Comparison of ENCODE assay signal across 8 mouse cellular contexts in genomic region chr10:83083946-83084345, GRCm38 (mm10).
A peak's percentile ranks its signal among the peaks of the same experiment; 100 is the strongest.
DNase-seq lines count a peak whose midpoint lies in the region; ATAC-seq and TF ChIP-seq lines count a peak whose summit lies in the region.

No protein-coding gene starts in this region.

- H3K4me2 ChIP-seq in intestine, embryonic 16.5 days (ENCODE audit: low read depth, low read length): no peak overlapping the region
- no peak overlapping the region for H3K4me2 ChIP-seq in intestine, postnatal 0 days (replicated peaks; ENCODE audit: low read depth)
- H3K4me2 ChIP-seq in liver, embryonic 12.5 days: peak overlapping the region; percentile 43

- no peak overlapping the region; the same call in 1 of the 2 replicates for H3K27ac ChIP-seq in intestine, embryonic 16.5 days (ENCODE audit: low read length)
- H3K27ac ChIP-seq in intestine, postnatal 0 days (ENCODE audit: low read depth, low read length): no peak overlapping the region
- H3K27ac ChIP-seq in liver, embryonic 12.5 days: peak overlapping the region; percentile 57; the same call in 1 of the 2 replicates

- H3K4me3 ChIP-seq in intestine, embryonic 16.5 days (ENCODE audit: low read length): no peak overlapping the region
- no peak overlapping the region for H3K4me3 ChIP-seq in intestine, postnatal 0 days (ENCODE audit: low read depth, low read length)
- H3K4me3 ChIP-seq in liver, embryonic 12.5 days: no peak overlapping the region

- TF ChIP-seq CTCF in intestine, postnatal 0 days (IDR thresholded peaks at IDR 0.05; ENCODE audit: low read depth): no peak

- no peaks in the 10 kb centered on the region for H3K27me3 ChIP-seq in intestine, embryonic 16.5 days (replicated peaks; ENCODE audit: control insufficient read depth, insufficient read depth, low read length)
- H3K27me3 ChIP-seq in intestine, postnatal 0 days (replicated peaks; ENCODE audit: control insufficient read depth, insufficient read depth, low read length): no peaks in the 10 kb centered on the region
- H3K27me3 ChIP-seq in liver, embryonic 12.5 days (replicated peaks): no peaks in the 10 kb centered on the region

- H3K4me1 ChIP-seq in intestine, embryonic 16.5 days (ENCODE audit: control insufficient read depth, insufficient read depth, low read length): peaks cover 13% of the 10 kb centered on the region; the same call in 1 of the 2 replicates
- no peaks in the 10 kb centered on the region; the same call in 1 of the 2 replicates for H3K4me1 ChIP-seq in intestine, postnatal 0 days (replicated peaks; ENCODE audit: control insufficient read depth, insufficient read depth, low read length)
- H3K4me1 ChIP-seq in liver, embryonic 12.5 days: peaks cover 68% of the 10 kb centered on the region

- no peak overlapping the region for H3K9ac ChIP-seq in intestine, embryonic 16.5 days (ENCODE audit: low read depth, low read length)
- no peak overlapping the region for H3K9ac ChIP-seq in intestine, postnatal 0 days (ENCODE audit: low read depth, low read length)
- H3K9ac ChIP-seq in liver, embryonic 12.5 days: peak overlapping the region; percentile 33; the same call in 1 of the 2 replicates

- WGBS in intestine, embryonic 16.5 days: 41% methylated on average over 9 of the region's 9 CpGs
- WGBS in intestine, postnatal 0 days: 36% methylated on average over 9 of the region's 9 CpGs
- 15% methylated on average over 9 of the region's 9 CpGs for WGBS in liver, embryonic 12.5 days (ENCODE audit: insufficient replicate concordance)

- H3K9me3 ChIP-seq in intestine, embryonic 16.5 days (ENCODE audit: control insufficient read depth, low read length): no peaks in the 10 kb centered on the region
- H3K9me3 ChIP-seq in intestine, postnatal 0 days (ENCODE audit: control insufficient read depth): no peaks in the 10 kb centered on the region
- H3K9me3 ChIP-seq in liver, embryonic 12.5 days (replicated peaks): no peaks in the 10 kb centered on the region

- H3K36me3 ChIP-seq in intestine, embryonic 16.5 days (ENCODE audit: control insufficient read depth, insufficient read depth, low read length): no peaks in the 10 kb centered on the region
- no peaks in the 10 kb centered on the region for H3K36me3 ChIP-seq in intestine, postnatal 0 days (ENCODE audit: control insufficient read depth, insufficient read depth)
- H3K36me3 ChIP-seq in liver, embryonic 12.5 days: no peaks in the 10 kb centered on the region

- DNase-seq in adrenal gland, postnatal 14 days: peak; percentile 58
- no peak for DNase-seq in retina, postnatal 1 day
- DNase-seq in spleen, adult 12 weeks (ENCODE audit: low spot score): no peak

- 0 out of 2 replicates have a peak, but pooled peaks have one; percentile 26 for ATAC-seq in intestine, embryonic 16.5 days
- ATAC-seq in intestine, postnatal 0 days: no peak
- peak; percentile 75 for ATAC-seq in granulocyte monocyte progenitor cell, adult 5-6 weeks (replicated peaks; ENCODE audit: poor library complexity, severe bottlenecking)
- peak; percentile 53 for ATAC-seq in liver, embryonic 12.5 days
- no peak for ATAC-seq in CD4-positive, CD25-positive, alpha-beta regulatory T cell, adult 4 months

Comparison
In these comparisons a context has a peak if more than half of its experiments do, and no peak if none do; other contexts are left out.
1. ATAC-seq: peak in intestine, embryonic 16.5 days (single experiment), granulocyte monocyte progenitor cell, adult 5-6 weeks (single experiment) and liver, embryonic 12.5 days (single experiment); none in intestine, postnatal 0 days (single experiment) and CD4-positive, CD25-positive, alpha-beta regulatory T cell, adult 4 months (single experiment).